Mouse (Mus musculus) myocyte (in vitro differentiated cells): Measurements from ENCODE around the gene Cyp2d22.

Experiments
- CEBPB ChIP-seq: IDR thresholded peaks from 2 replicates; pipeline ENCODE4 v1.6.1; 2011; ENCODE audit warnings: mild to moderate bottlenecking, moderate library complexity; ENCODE audit not compliant: poor library complexity, insufficient read depth, severe bottlenecking
- E2F4 ChIP-seq: IDR thresholded peaks from one replicate; pipeline ENCODE4 v1.6.1; 2011; ENCODE audit warnings: mild to moderate bottlenecking, control low read depth, moderate library complexity; ENCODE audit not compliant: insufficient read depth
- MAX ChIP-seq: IDR thresholded peaks from one replicate; pipeline ENCODE4 v1.6.1; 2011; ENCODE audit warnings: low read depth, mild to moderate bottlenecking, control low read depth
- MYOG ChIP-seq, 3 experiments: IDR thresholded peaks; one replicate each; pipeline ENCODE4 v1.6.1; 2011; ENCODE audit warnings: control low read depth in 2 of 3, low read depth in 2 of 3, mild to moderate bottlenecking in 2 of 3; ENCODE audit not compliant: insufficient read length in 2 of 3, control insufficient read depth in 1 of 3, insufficient read depth in 1 of 3
- POLR2A ChIP-seq: IDR thresholded peaks from one replicate; pipeline ENCODE4 v1.6.1; 2011; ENCODE audit warnings: low read depth, mild to moderate bottlenecking, control low read depth, moderate library complexity; ENCODE audit not compliant: insufficient read length
- POLR2AphosphoS2 ChIP-seq: IDR thresholded peaks from one replicate; pipeline ENCODE4 v1.6.1; 2011; ENCODE audit warnings: low read depth, control low read depth; ENCODE audit not compliant: insufficient read length

DNA sequence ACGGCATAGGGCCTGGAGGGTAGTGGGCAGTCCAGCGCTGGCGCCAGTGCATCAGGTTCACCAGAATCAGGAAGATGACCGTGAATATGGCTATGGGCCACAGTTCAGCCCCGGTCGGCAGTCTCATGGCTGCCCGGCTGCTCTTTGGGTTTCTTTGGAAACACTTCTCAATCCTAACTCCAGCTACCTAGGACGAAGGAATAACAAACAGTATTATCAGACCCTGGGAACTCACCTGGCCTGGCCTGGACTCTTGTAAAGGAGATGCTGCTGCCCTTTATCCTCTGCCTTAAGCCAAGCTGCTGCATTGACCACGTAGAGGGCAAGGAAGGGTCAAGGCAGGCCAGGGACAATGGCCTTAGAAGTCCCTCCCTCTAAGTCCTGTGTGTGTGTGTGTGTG lies 4.2 kb downstream of the Cyp2d22 start:
- TF ChIP-seq POLR2AphosphoS2 (no peak), CEBPB (no peak), POLR2A (no peak), MAX (no peak), E2F4 (no peak), MYOG (IDR thresholded peaks at IDR 0.05; ENCODE audit: control insufficient read depth in 1 of 3, insufficient read depth in 1 of 3, insufficient read length in 2 of 3, low read depth in 2 of 3) (no peak)
